Mouse (Mus musculus) lung, postnatal 0 days (tissue): ENCODE data around the gene Catsperg1.

ENCODE experiments used
- CTCF ChIP-seq: IDR thresholded peaks from 2 replicates; pipeline ENCODE4 v1.5.1; 2016; ENCODE audit warnings: antibody characterized with exemption, mild to moderate bottlenecking
- EP300 ChIP-seq: IDR thresholded peaks from 2 replicates; pipeline ENCODE4 v1.6.1; 2016; ENCODE audit warnings: antibody characterized with exemption, mild to moderate bottlenecking, control low read depth

DNA sequence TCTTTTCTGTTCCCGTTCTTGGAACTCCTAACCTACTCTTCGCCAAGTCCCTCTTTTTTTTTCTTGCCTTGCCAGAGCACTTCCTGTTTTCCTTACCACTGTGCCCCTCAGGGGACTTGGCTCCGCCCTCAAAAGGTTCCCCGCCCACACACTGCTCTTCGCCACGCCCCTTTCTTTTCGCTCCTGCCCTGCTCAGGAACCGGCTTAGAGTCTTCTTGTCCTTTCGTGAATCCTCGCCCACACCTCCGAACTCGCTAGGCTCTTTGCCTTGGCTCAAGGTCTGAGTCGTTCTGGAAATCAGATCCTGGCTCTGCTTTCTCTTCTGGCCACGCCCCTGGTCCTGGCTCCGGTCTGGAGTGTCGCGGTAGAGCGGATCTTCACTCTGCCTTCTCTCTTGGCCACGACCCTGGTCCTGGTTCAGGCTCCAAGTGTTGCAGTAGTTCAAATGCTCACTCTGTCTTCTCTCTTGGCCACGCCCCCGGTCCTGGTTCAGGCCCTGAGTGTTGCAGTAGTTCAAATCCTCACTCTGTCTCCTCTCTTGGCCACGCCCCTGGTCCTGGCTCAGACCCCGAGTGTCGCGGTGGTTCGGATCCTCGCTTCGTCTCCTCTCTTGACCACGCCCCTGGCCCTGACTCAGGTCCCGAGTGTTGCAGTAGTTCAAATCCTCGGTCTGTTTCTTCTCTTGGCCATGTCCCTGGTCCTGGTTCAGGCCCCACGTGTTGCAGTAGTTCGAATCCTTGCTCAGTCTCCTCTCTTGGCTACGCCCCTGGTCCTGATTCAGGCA lies 2.2 kb downstream of the Catsperg1 start:
- TF ChIP-seq CTCF (no peak), EP300 (no peak)
